Mouse (Mus musculus) liver, embryonic 15.5 days (tissue): ENCODE results near the gene Cib1. TPM values are rescaled to one million over a fixed set of nuclear protein-coding genes. Genes with fewer than 3 reads are reported as not detected.

Experiments
- ATAC-seq: fragments of 200-750 bp; cut with Nextera tagmentation; 2 replicates; pipeline ENCODE4 v1.8.0; 2017; ENCODE audit warnings: moderate number of reproducible peaks, mild to moderate bottlenecking, moderate library complexity; ENCODE audit not compliant: insufficient read depth
- H3K27ac ChIP-seq: fragments of 300-500 bp; sonication (generic); replicated peaks from 2 replicates; pipeline ENCODE4 v1.5.1; 2015; ENCODE audit warnings: mild to moderate bottlenecking, inconsistent platforms
- H3K27me3 ChIP-seq: fragments of 300-500 bp; sonication (generic); 2 replicates; pipeline ENCODE4 v1.6.1; 2015; ENCODE audit warnings: mild to moderate bottlenecking, inconsistent platforms
- H3K36me3 ChIP-seq: fragments of 300-500 bp; sonication (generic); replicated peaks from 2 replicates; pipeline ENCODE4 v1.6.1; 2015; ENCODE audit warnings: moderate library complexity, mild to moderate bottlenecking, inconsistent platforms
- H3K4me1 ChIP-seq: fragments of 300-500 bp; sonication (generic); replicated peaks from 2 replicates; pipeline ENCODE4 v1.6.1; 2015; ENCODE audit warnings: inconsistent platforms
- H3K4me2 ChIP-seq: fragments of 300-500 bp; sonication (generic); 2 replicates; pipeline ENCODE4 v1.6.1; 2015; ENCODE audit warnings: moderate library complexity, mild to moderate bottlenecking, inconsistent platforms
- H3K4me3 ChIP-seq: fragments of 300-500 bp; sonication (generic); replicated peaks from 2 replicates; pipeline ENCODE4 v1.5.1; 2015; ENCODE audit warnings: mild to moderate bottlenecking, inconsistent platforms
- H3K9ac ChIP-seq: fragments of 300-500 bp; sonication (generic); 2 replicates; pipeline ENCODE4 v1.6.1; 2015; ENCODE audit warnings: moderate library complexity, mild to moderate bottlenecking, inconsistent platforms
- H3K9me3 ChIP-seq: fragments of 300-500 bp; sonication (generic); replicated peaks from 2 replicates; pipeline ENCODE4 v1.6.1; 2016; ENCODE audit warnings: inconsistent platforms
- WGBS: fragments of 180-500 bp; shearing (Covaris S2); methylation state at CpG from one replicate; pipeline ENCODE4 v1.1.7; 2015; ENCODE audit warnings: mixed read lengths; ENCODE audit not compliant: insufficient replicate concordance; 5-methylcytosine and 5-hydroxymethylcytosine counted together
- polyA plus RNA-seq: library from polyadenylated mRNA; unstranded; fragments of >200 nt; fragmentation: Nextera tagmentation; extraction: Ambion mirVana; gene quantifications from 2 replicates; pipeline ENCODE4 v1.2.1, GENCODE M21; 2015

Cib1 gene
- polyA plus RNA-seq, 1 experiment from 2014 or later, result 84.7 TPM

DNA sequence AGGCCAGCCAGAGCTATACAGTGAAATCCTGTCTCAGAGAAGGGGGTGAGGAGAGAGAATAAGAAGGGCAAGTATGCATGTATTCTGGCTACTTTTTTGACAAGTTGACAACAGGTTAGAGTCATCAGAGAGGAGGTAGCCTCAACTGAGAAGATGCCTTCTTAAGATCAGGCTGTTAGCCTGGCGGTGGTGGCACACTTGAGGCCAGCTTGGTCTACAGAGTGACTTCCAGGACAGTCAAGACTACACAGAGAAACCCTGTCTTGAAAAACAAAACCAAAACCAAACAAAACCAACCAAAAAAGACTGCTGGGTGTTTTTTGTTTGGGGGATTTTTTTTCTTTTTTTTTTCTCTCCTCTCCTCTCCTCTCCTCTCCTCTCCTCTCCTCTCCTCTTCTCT, 49.1 kb downstream of the Cib1 start:
- H3K9me3 ChIP-seq, result no peaks in the 10 kb centered on the region
- 88% methylated on average over 1 of the region's 1 CpGs for WGBS
- H3K4me3 ChIP-seq, result no peak overlapping the region
- no peaks in the 10 kb centered on the region for H3K36me3 ChIP-seq
- H3K27ac ChIP-seq, result 0 out of 2 replicates have a peak overlapping the region, but pooled peaks have one; percentile 3
- H3K27me3 ChIP-seq, result peaks cover 11% of the 10 kb centered on the region; the same call in 1 of the 2 replicates
- ATAC-seq, result no peak
- H3K4me1 ChIP-seq, result peaks cover 70% of the 10 kb centered on the region
- H3K4me2 ChIP-seq, result no peak overlapping the region
- no peak overlapping the region for H3K9ac ChIP-seq

DNA sequence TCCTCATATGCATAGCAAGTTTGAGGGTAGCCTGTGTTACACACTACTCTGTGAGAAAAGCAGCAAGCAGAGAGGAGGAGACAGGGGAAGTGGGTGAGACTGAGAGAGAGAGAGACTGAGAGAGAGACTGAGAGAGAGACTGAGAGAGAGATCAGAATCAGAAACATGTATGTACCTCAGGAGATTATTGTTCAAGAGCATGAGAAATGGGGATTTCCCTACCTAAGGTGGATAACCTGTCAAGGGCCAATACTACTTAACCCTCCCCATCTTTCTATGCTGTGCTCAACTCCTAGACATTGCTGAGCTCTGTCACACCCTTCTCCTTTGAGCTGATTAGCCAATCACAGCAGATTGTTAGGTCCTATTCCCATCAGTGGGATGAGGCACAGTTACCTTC, 50.5 kb downstream of the Cib1 start:
- peaks cover 62% of the 10 kb centered on the region for H3K4me1 ChIP-seq

DNA sequence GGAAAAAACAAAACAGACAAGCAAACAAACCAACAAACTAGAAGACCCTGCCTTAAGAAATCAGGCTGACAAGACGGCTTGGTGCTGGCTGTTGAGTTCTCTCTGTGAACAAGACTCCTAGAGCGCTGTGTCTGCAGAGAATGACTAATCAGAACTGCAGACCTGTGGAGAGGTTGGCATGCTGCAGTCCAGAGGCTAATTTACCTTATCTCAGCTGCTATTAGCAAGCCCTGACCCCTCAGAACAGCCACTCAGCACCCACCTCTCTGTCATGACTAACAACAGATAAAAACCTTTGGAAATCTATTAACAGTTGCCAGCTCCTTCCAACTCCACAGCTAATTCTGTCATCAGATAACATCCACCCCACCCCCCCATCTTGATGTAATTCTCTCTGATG, 51.5 kb downstream of the Cib1 start:
- H3K4me2 ChIP-seq, result no peak overlapping the region
- H3K4me3 ChIP-seq, result no peak overlapping the region
- H3K27ac ChIP-seq, result no peak overlapping the region; the same call in 1 of the 2 replicates
- H3K9me3 ChIP-seq, result no peaks in the 10 kb centered on the region
- no peaks in the 10 kb centered on the region for H3K27me3 ChIP-seq
- no peaks in the 10 kb centered on the region for H3K36me3 ChIP-seq
- no peak overlapping the region for H3K9ac ChIP-seq
- H3K4me1 ChIP-seq, result peaks cover 51% of the 10 kb centered on the region
- ATAC-seq, result 0 out of 2 replicates have a peak, but pooled peaks have one; percentile 26
- 20% methylated on average over 2 of the region's 2 CpGs for WGBS

More for the DNA sequence above, 50.5 kb downstream of the Cib1 start:
- ATAC-seq, result no peak
- H3K4me2 ChIP-seq, result no peak overlapping the region
- H3K9me3 ChIP-seq, result no peaks in the 10 kb centered on the region
- no peaks in the 10 kb centered on the region for H3K36me3 ChIP-seq
- no peak overlapping the region for H3K9ac ChIP-seq
- 0 out of 2 replicates have a peak overlapping the region, but pooled peaks have one; percentile 9 for H3K27ac ChIP-seq
- H3K27me3 ChIP-seq, result peaks cover 4% of the 10 kb centered on the region; the same call in 1 of the 2 replicates
- no peak overlapping the region for H3K4me3 ChIP-seq

DNA sequence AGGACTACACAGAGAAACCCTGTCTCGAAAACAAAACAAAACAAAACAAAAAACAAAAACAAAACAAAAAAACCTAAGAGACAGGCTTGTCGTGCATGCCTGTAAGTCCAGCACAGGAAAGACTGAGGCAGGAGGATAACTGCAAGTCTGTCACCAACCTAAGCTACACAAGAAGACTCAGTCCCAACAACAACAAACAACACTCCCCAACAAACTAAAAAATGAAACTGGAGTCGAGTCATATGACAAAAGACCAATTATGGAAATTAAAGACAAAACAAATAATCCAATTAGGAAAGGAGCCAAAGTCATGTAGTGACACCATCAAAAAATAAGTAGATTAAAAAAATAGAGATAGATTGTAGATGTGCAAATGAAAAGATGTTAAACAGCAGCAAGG, 52.4 kb downstream of the Cib1 start:
- Histone ChIP-seq H3K9me3 (no peaks in the 10 kb centered on the region), H3K27me3 (no peaks in the 10 kb centered on the region), H3K4me2 (no peak overlapping the region), H3K36me3 (no peaks in the 10 kb centered on the region), H3K27ac (no peak overlapping the region), H3K9ac (no peak overlapping the region), H3K4me3 (no peak overlapping the region), H3K4me1 (peaks cover 42% of the 10 kb centered on the region)
- no peak for ATAC-seq
- WGBS, result 68% methylated on average over 3 of the region's 3 CpGs

DNA sequence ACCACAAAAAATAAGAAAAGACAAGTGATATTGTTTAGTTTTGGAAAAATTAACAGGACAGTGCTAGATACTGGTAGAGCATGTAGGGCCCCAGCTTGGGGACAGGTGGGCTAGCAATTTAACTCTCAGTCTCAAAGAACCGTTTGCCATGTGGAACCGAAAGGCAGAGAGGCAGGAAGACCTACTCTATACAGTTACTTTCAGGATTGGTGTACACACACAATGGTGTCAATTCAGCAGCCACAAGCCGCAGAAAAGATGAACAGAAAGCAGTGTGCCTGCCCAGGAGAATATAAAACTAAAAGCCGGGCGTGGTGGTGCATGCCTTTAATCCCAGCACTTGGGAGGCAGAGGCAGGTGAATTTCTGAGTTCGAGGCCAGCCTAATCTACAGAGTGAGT, 52.8 kb downstream of the Cib1 start:
- Histone ChIP-seq H3K27ac (no peak overlapping the region), H3K4me2 (no peak overlapping the region), H3K36me3 (no peaks in the 10 kb centered on the region), H3K9me3 (no peaks in the 10 kb centered on the region), H3K27me3 (no peaks in the 10 kb centered on the region), H3K9ac (no peak overlapping the region), H3K4me1 (peaks cover 38% of the 10 kb centered on the region), H3K4me3 (no peak overlapping the region)
- no peak for ATAC-seq
- WGBS, result 75% methylated on average over 6 of the region's 6 CpGs

DNA sequence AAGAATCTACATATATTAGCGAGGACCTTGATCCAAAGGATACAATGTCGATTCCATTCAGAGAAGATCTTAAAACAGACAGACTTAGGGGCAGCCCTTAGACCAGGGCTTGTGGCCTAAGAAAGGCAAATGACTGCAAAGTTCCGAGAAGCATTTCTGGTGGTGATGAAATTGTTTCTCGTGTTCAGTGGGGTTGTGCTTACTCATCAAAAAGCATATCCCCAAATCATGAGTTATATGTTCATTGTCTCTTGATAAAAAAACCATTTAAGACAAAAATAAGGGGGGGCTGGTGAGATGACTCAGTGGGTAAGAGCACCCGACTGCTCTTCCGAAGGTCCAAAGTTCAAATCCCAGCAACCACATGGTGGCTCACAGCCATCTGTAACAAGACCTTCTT, 53.3 kb downstream of the Cib1 start:
- Histone ChIP-seq H3K4me1 (peaks cover 35% of the 10 kb centered on the region), H3K36me3 (no peaks in the 10 kb centered on the region), H3K9ac (no peak overlapping the region), H3K4me3 (no peak overlapping the region), H3K27ac (no peak overlapping the region), H3K4me2 (no peak overlapping the region), H3K27me3 (no peaks in the 10 kb centered on the region), H3K9me3 (no peaks in the 10 kb centered on the region)
- ATAC-seq, result no peak
- WGBS, result 75% methylated on average over 6 of the region's 6 CpGs

DNA sequence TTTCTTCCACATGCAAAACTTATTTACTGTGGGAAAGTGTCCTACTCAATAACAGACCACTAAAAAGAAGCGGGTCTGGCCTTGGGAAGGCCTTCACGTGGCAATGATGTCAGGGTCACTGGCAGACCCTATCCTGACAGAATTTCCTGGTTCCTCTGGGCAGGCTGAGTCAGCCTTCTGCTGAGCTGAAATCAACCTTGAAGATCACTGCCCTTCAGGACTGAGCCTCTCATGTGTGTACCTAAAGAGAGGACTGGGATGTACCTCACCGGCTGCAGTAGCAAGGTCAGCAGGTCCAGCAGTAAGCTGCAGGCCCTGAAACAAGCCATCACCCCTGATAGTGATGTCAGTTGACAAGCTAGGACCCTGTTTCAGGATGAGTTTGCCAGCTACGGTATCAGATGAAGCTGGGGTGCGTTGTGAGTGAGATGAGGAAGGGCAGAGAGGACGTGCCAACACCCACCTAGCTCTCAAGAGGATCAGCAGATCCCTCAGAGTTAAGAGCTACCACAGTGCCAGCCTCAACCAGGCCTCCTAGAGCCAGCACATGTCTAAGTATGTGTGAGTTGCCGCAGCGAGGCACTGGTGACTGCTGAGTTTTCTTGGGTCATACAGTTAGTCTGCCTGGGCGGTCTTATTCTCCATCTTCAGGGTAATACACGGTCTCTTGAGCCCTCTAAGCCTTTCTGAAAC, 54.4 kb downstream of the Cib1 start:
- whole genome bisulfite sequencing, result 78% methylated on average over 10 of the region's 10 CpGs
- Histone ChIP-seq H3K9ac (no peak overlapping the region), H3K4me2 (no peak overlapping the region), H3K27me3 (no peaks in the 10 kb centered on the region), H3K27ac (0 out of 2 replicates have a peak overlapping the region, but pooled peaks have one; percentile 0), H3K9me3 (no peaks in the 10 kb centered on the region), H3K36me3 (no peaks in the 10 kb centered on the region), H3K4me3 (no peak overlapping the region), H3K4me1 (peaks cover 31% of the 10 kb centered on the region)
- no peak for ATAC-seq

DNA sequence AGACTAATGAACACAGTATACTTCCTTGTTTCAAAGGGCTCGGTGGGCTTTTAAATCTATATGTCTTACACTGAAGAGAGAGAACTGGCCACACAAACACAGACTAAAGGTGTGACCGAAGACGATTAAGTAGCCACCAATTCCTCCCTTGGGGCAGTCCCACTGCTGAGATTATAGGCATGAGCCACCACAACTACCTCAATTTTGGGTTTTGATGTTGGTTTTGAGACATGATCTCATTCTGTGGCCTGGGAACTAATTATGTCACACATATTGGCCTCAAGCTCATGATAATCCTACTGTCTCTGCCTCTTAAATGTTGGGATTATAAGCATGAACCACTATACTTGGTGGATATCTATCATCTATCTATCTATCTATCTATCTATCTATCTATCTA, 55.2 kb downstream of the Cib1 start:
- Histone ChIP-seq H3K4me3 (no peak overlapping the region), H3K9ac (no peak overlapping the region), H3K27me3 (no peaks in the 10 kb centered on the region), H3K36me3 (no peaks in the 10 kb centered on the region), H3K4me1 (peaks cover 30% of the 10 kb centered on the region), H3K9me3 (no peaks in the 10 kb centered on the region), H3K27ac (no peak overlapping the region), H3K4me2 (no peak overlapping the region)
- 78% methylated on average over 3 of the region's 3 CpGs for WGBS
- no peak for ATAC-seq

Other genes with a start within 250 kb of the Cib1 start
- gene Zfp710, start 208.0 kb downstream of the Cib1 start, polyA plus RNA-seq, result 5.6 and 7.4 TPM in 2 replicates
- gene Idh2, start 117.4 kb downstream of the Cib1 start, polyA plus RNA-seq, result 175 and 206 TPM in 2 replicates
- gene Sema4b, start 46.0 kb downstream of the Cib1 start, polyA plus RNA-seq, result 15.2 and 15.5 TPM in 2 replicates
- 2.0 and 2.1 TPM in 2 replicates for gene Gdpgp1, start 52 bp upstream of the Cib1 start, polyA plus RNA-seq
- gene Ttll13, start 13.6 kb upstream of the Cib1 start, polyA plus RNA-seq, result 0.16 and 0.20 TPM in 2 replicates
- gene Ngrn, start 28.4 kb upstream of the Cib1 start, polyA plus RNA-seq, result 25.4 and 28.3 TPM in 2 replicates
- gene Vps33b, start 36.8 kb upstream of the Cib1 start, polyA plus RNA-seq, result 4.4 and 5.6 TPM in 2 replicates
- 126 and 128 TPM in 2 replicates for gene Prc1, start 61.6 kb upstream of the Cib1 start, polyA plus RNA-seq
- gene Rccd1, start 91.6 kb upstream of the Cib1 start, polyA plus RNA-seq, result 2.8 and 3.1 TPM in 2 replicates
- gene Unc45a, start 108.2 kb upstream of the Cib1 start, polyA plus RNA-seq, result 8.9 and 9.4 TPM in 2 replicates
- gene Hddc3, start 110.3 kb upstream of the Cib1 start, polyA plus RNA-seq, result 3.1 and 3.5 TPM in 2 replicates
- gene Man2a2, start 138.6 kb upstream of the Cib1 start, polyA plus RNA-seq, result 2.5 and 3.6 TPM in 2 replicates
- 16.6 and 19.2 TPM in 2 replicates for gene Fes, start 155.1 kb upstream of the Cib1 start, polyA plus RNA-seq
- 8.0 and 9.8 TPM in 2 replicates for gene Furin, start 172.6 kb upstream of the Cib1 start, polyA plus RNA-seq